Mouse (Mus musculus) spleen, adult 10 weeks (tissue): Measurements from ENCODE around the gene Crebl2. TPM values are rescaled to one million over a fixed set of nuclear protein-coding genes. Genes with fewer than 3 reads are reported as not detected.

Source experiments
- polyA plus RNA-seq: library from polyadenylated mRNA; stranded (reverse); fragments of 350-450 nt; fragmentation: Illumina TruSeq; extraction: RNeasy Lipid Tissue Mini Kit (QIAGEN cat#74804); gene quantifications from one replicate; pipeline ENCODE4 v1.2.3, GENCODE M21; 2015; ENCODE audit warnings: low replicate concordance; ENCODE audit not compliant: insufficient read depth

Gene Crebl2
- polyA plus RNA-seq: 48.6 TPM

GRCm38 (mm10) chr6:134829786-134830700 is at the start of gene Crebl2:
Crebl2 (plus strand) TSS chr6:134830154.

DNA sequence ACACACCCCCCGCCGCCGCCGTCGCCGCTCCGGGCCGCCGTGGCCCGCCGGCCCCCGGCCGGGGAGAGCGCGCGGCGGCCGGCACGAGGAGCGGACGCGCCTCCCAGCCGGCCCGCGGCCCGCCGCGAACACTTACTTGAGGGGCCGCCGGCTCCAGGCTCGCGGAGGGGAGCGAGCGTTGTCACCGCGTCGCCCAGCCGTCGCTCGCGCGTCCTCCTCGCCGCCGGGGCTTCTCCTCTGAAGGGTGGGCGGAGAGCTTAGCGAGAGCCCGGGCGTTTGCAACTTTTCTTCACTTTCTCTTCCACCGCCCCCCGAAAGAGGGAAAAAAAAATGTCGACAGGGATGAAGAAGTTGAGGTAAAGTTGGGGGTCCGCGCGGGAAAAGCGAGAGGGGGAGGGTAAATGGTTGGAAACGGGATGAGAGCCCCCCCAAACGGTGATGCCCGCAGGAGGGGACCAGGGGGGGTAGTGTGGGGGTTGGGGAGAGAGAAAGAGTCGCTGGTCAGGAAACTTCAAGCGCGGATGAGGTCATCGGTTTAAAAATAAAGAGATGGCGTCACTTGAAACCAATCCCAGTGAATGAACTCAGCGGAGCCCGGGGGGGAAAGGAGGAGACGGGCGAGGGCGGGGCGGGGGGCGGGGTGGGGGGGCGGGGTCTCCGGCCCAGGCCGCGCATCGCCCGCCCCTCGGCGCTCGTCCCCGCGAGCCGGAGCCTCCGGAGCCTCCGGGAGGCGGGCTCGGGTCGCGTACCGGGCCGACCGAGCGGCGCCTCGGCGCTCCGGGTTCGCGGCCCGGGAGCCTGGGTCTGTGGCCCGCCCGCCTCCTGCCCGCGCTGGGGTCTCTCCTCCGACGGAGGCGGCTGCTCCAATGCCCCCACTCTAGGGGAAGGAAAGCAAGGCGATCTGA is 37.6 kb upstream of the Crebl2 start, which contains the start of gene Dusp16:
Dusp16 (minus strand) TSS at position 485 of the 905 bp plus-strand sequence.

GRCm38 (mm10) chr6:134898095-134898965 is 68.4 kb downstream of the Crebl2 start, which contains the start of gene Gpr19:
Gpr19 (minus strand) TSS chr6:134898578.

Other genes with a start within 250 kb of the Crebl2 start
- gene Mansc1, start 197.7 kb upstream of the Crebl2 start, polyA plus RNA-seq: 2.1 TPM
- 4.8 TPM for gene Borcs5, start 190.6 kb upstream of the Crebl2 start, polyA plus RNA-seq
- 28.7 TPM for gene Dusp16, start 37.5 kb upstream of the Crebl2 start, polyA plus RNA-seq
- gene Gpr19, start 68.4 kb downstream of the Crebl2 start, polyA plus RNA-seq: 4.7 TPM
- gene Cdkn1b, start 90.2 kb downstream of the Crebl2 start, polyA plus RNA-seq: 117 TPM
- gene Apold1, start 151.6 kb downstream of the Crebl2 start, polyA plus RNA-seq: 2.3 TPM
- gene Ddx47, start 181.5 kb downstream of the Crebl2 start, polyA plus RNA-seq: 96.1 TPM
- gene Gprc5a, start 235.5 kb downstream of the Crebl2 start, polyA plus RNA-seq: 0.36 TPM